In the genomic region with DNA sequence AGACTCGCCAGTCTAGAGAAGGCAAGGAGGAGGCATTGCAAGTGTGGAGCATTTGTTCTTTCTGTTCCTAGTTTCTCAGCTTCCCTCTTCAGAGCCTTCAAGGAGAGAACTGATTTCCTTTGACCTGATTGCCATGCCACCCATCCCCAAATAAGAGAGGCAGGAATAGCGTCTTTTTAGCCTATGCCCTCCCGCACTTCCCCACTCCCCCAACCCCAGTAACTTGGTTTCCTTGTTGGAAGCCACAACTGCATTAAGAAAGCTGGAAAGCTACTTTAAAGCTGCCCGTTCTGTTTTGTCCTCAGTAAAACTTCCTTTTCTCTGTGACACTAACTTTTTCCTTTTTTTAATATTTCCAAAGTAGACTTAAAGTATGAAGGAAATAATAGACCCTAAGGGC, we compare ENCODE assay signal across 10 mouse cellular contexts.
DNase-seq lines count a peak whose midpoint lies in the region; ATAC-seq and TF ChIP-seq lines count a peak whose summit lies in the region.
"Had no signal": no experiment of that assay in that cellular context is flagged by ENCODE, and none has a peak within 500 bp of the region (broad histone marks: within the 10 kb centered on the region; RNA-seq: fewer than 3 reads in every experiment).

No protein-coding gene starts in this region.

- TF ChIP-seq CTCF in left cerebral cortex, adult 2 months (IDR thresholded peaks at IDR 0.05), result no peak

- H3K27ac ChIP-seq in kidney, embryonic 15.5 days, result no peak overlapping the region
- H3K27ac ChIP-seq in forebrain, embryonic 13.5 days, result no peak overlapping the region
- H3K27ac ChIP-seq in limb, embryonic 13.5 days, result peak overlapping the region; percentile 55; the same call in 1 of the 2 replicates
- peak overlapping the region; percentile 78 for H3K27ac ChIP-seq in neural tube, embryonic 13.5 days (replicated peaks)
- H3K27ac ChIP-seq in left cerebral cortex, adult 2 months, result no peak overlapping the region

- 19% methylated on average over 4 of the region's 4 CpGs for WGBS in kidney, embryonic 15.5 days
- 8% methylated on average over 4 of the region's 4 CpGs for WGBS in forebrain, embryonic 13.5 days
- 19% methylated on average over 4 of the region's 4 CpGs for WGBS in limb, embryonic 13.5 days
- WGBS in neural tube, embryonic 13.5 days, result 8% methylated on average over 4 of the region's 4 CpGs

- H3K9ac ChIP-seq in kidney, embryonic 15.5 days, result 0 out of 2 replicates have a peak overlapping the region, but pooled peaks have one; percentile 15
- H3K9ac ChIP-seq in forebrain, embryonic 13.5 days, result no peak overlapping the region
- no peak overlapping the region for H3K9ac ChIP-seq in limb, embryonic 13.5 days
- 0 out of 2 replicates have a peak overlapping the region, but pooled peaks have one; percentile 43 for H3K9ac ChIP-seq in neural tube, embryonic 13.5 days

- no peak overlapping the region for H3K4me3 ChIP-seq in kidney, embryonic 15.5 days (replicated peaks)
- H3K4me3 ChIP-seq in forebrain, embryonic 13.5 days, result no peak overlapping the region
- H3K4me3 ChIP-seq in limb, embryonic 13.5 days, result peak overlapping the region; percentile 25; the same call in 1 of the 2 replicates
- peak overlapping the region; percentile 24 for H3K4me3 ChIP-seq in neural tube, embryonic 13.5 days
- no peak overlapping the region for H3K4me3 ChIP-seq in left cerebral cortex, adult 2 months
- H3K4me3 ChIP-seq: myocyte had no signal

- DNase-seq in kidney, adult 9 months, result no peak
- no peak for DNase-seq in ovary, postnatal 14 days (ENCODE audit: low spot score)
- no peak for DNase-seq in left cerebral cortex, adult 2 months (ENCODE audit: extremely low spot score in 1 of 2, low spot score in 2 of 2)
- DNase-seq in cerebellum, adult 18-20 months, result no peak
- DNase-seq: thymus, adult 18-20 months had no signal

- no peaks in the 10 kb centered on the region for H3K36me3 ChIP-seq in kidney, embryonic 15.5 days
- H3K36me3 ChIP-seq in forebrain, embryonic 13.5 days (ENCODE audit: poor library complexity, severe bottlenecking), result no peaks in the 10 kb centered on the region
- no peaks in the 10 kb centered on the region for H3K36me3 ChIP-seq in limb, embryonic 13.5 days
- no peaks in the 10 kb centered on the region for H3K36me3 ChIP-seq in neural tube, embryonic 13.5 days

- peak overlapping the region; percentile 56 for H3K4me2 ChIP-seq in kidney, embryonic 15.5 days
- H3K4me2 ChIP-seq in forebrain, embryonic 13.5 days, result peak overlapping the region; percentile 55
- peak overlapping the region; percentile 57 for H3K4me2 ChIP-seq in limb, embryonic 13.5 days (replicated peaks)
- peak overlapping the region; percentile 52 for H3K4me2 ChIP-seq in neural tube, embryonic 13.5 days

- no peaks in the 10 kb centered on the region for H3K9me3 ChIP-seq in kidney, embryonic 15.5 days (replicated peaks)
- no peaks in the 10 kb centered on the region for H3K9me3 ChIP-seq in forebrain, embryonic 13.5 days (replicated peaks)
- H3K9me3 ChIP-seq in limb, embryonic 13.5 days, result no peaks in the 10 kb centered on the region
- no peaks in the 10 kb centered on the region for H3K9me3 ChIP-seq in neural tube, embryonic 13.5 days

- H3K4me1 ChIP-seq in kidney, embryonic 15.5 days, result peaks cover 10% of the 10 kb centered on the region
- peaks cover 22% of the 10 kb centered on the region for H3K4me1 ChIP-seq in forebrain, embryonic 13.5 days
- peaks cover 18% of the 10 kb centered on the region for H3K4me1 ChIP-seq in limb, embryonic 13.5 days
- H3K4me1 ChIP-seq in neural tube, embryonic 13.5 days (replicated peaks), result peaks cover 24% of the 10 kb centered on the region

- H3K27me3 ChIP-seq in kidney, embryonic 15.5 days, result no peaks in the 10 kb centered on the region
- no peaks in the 10 kb centered on the region for H3K27me3 ChIP-seq in forebrain, embryonic 13.5 days
- H3K27me3 ChIP-seq in limb, embryonic 13.5 days, result no peaks in the 10 kb centered on the region
- H3K27me3 ChIP-seq in neural tube, embryonic 13.5 days, result no peaks in the 10 kb centered on the region

- ATAC-seq in kidney, embryonic 15.5 days (replicated peaks; ENCODE audit: low FRiP score), result no peak
- ATAC-seq in forebrain, embryonic 13.5 days, result no peak
- ATAC-seq in limb, embryonic 13.5 days (ENCODE audit: low FRiP score, low read depth), result no peak
- ATAC-seq in neural tube, embryonic 13.5 days (ENCODE audit: low read depth), result peak; percentile 34; the same call in 1 of the 2 replicates

- intact Hi-C loops in left cerebral cortex, adult 2 months (cut with DNase I), result no loop called here

Comparison
In these comparisons a context has a peak if more than half of its experiments do, and no peak if none do; other contexts are left out.
1. H3K27ac ChIP-seq: peak in limb, embryonic 13.5 days (single experiment) and neural tube, embryonic 13.5 days (single experiment); none in kidney, embryonic 15.5 days (single experiment), forebrain, embryonic 13.5 days (single experiment) and left cerebral cortex, adult 2 months (single experiment).
2. H3K4me3 ChIP-seq: peak in limb, embryonic 13.5 days (single experiment) and neural tube, embryonic 13.5 days (single experiment); none in kidney, embryonic 15.5 days (single experiment), forebrain, embryonic 13.5 days (single experiment) and left cerebral cortex, adult 2 months (single experiment).
3. H3K9ac ChIP-seq: peak in kidney, embryonic 15.5 days (single experiment) and neural tube, embryonic 13.5 days (single experiment); none in forebrain, embryonic 13.5 days (single experiment) and limb, embryonic 13.5 days (single experiment).
4. Peak in every context shown above with its lines, with median percentiles within 50 percentile points of each other: H3K4me2 ChIP-seq.